Mouse (Mus musculus) lung, postnatal 0 days (tissue): ENCODE data around the gene Gm43951. TPM values are rescaled to one million over a fixed set of nuclear protein-coding genes. Genes with fewer than 3 reads are reported as not detected.

Source experiments
- ATAC-seq: fragments of 200-750 bp; cut with Nextera tagmentation; 2 replicates; pipeline ENCODE4 v1.8.0; 2017; ENCODE audit warnings: moderate library complexity
- DNase-seq: peaks from one replicate; pipeline ENCODE4 v3.0.0-alpha.2; 2016; ENCODE audit warnings: low spot score
- H3K27ac ChIP-seq: fragments of 300-500 bp; sonication (generic); 2 replicates; pipeline ENCODE4 v1.5.1; 2014; ENCODE audit warnings: antibody characterized with exemption, mild to moderate bottlenecking, low read length, mixed read lengths
- H3K27me3 ChIP-seq: fragments of 300-500 bp; sonication (generic); replicated peaks from 2 replicates; pipeline ENCODE4 v1.6.1; 2014; ENCODE audit warnings: low read length, mixed read lengths; ENCODE audit not compliant: insufficient read depth
- H3K36me3 ChIP-seq: fragments of 300-500 bp; sonication (generic); 2 replicates; pipeline ENCODE4 v1.6.1; 2014; ENCODE audit warnings: low read length, mixed read lengths; ENCODE audit not compliant: insufficient read depth
- H3K4me1 ChIP-seq: fragments of 300-500 bp; sonication (generic); 2 replicates; pipeline ENCODE4 v1.6.1; 2014; ENCODE audit warnings: antibody characterized with exemption, low read depth, low read length, mixed read lengths; ENCODE audit not compliant: insufficient read depth
- H3K4me2 ChIP-seq: fragments of 300-500 bp; sonication (generic); replicated peaks from 2 replicates; pipeline ENCODE4 v1.6.1; 2014; ENCODE audit warnings: low read depth, mild to moderate bottlenecking, low read length, moderate library complexity, mixed read lengths
- H3K4me3 ChIP-seq: fragments of 300-500 bp; sonication (generic); 2 replicates; pipeline ENCODE4 v1.5.1; 2014; ENCODE audit warnings: low read depth, low read length
- H3K9ac ChIP-seq: fragments of 300-500 bp; sonication (generic); replicated peaks from 2 replicates; pipeline ENCODE4 v1.6.1; 2014; ENCODE audit warnings: low read depth, mild to moderate bottlenecking
- H3K9me3 ChIP-seq: fragments of 300-500 bp; sonication (generic); 2 replicates; pipeline ENCODE4 v1.6.1; 2016; ENCODE audit warnings: low read length, mixed read lengths
- CTCF ChIP-seq: IDR thresholded peaks from 2 replicates; pipeline ENCODE4 v1.5.1; 2016; ENCODE audit warnings: antibody characterized with exemption, mild to moderate bottlenecking
- EP300 ChIP-seq: IDR thresholded peaks from 2 replicates; pipeline ENCODE4 v1.6.1; 2016; ENCODE audit warnings: antibody characterized with exemption, mild to moderate bottlenecking, control low read depth
- WGBS: fragments of 180-500 bp; shearing (Covaris S2); extraction: QIAGEN DNeasy Blood & Tissue Kit; methylation state at CpG from one replicate; pipeline ENCODE4 v1.1.7; 2014; 5-methylcytosine and 5-hydroxymethylcytosine counted together
- polyA plus RNA-seq: library from polyadenylated mRNA; unstranded; fragments of >200 nt; fragmentation: Nextera tagmentation; extraction: Ambion mirVana; gene quantifications from 2 replicates; pipeline ENCODE4 v1.2.1, GENCODE M21; 2015

Gm43951 gene
- 0.06 TPM in 1 of 2 replicates, not detected in the other for polyA plus RNA-seq

GRCm38 (mm10) chr11:72206341-72207203 is at the start of gene Gm43951:
TSS of gene Gm43951 (minus strand) at chr11:72206840.
- no peaks in the 10 kb centered on the region for H3K9me3 ChIP-seq
- H3K27me3 ChIP-seq = no peaks in the 10 kb centered on the region
- DNase-seq (peak; percentile 48), ATAC-seq (peak; percentile 50)
- H3K4me1 ChIP-seq = no peaks in the 10 kb centered on the region
- peak within 1 kb of the TSS; percentile 39 for H3K27ac ChIP-seq
- 1% methylated on average over 43 of the region's 43 CpGs for WGBS
- H3K4me3 ChIP-seq = peak within 1 kb of the TSS; percentile 87
- peak within 1 kb of the TSS; percentile 97 for H3K4me2 ChIP-seq
- TF ChIP-seq CTCF = peak; percentile 48
- no peak for TF ChIP-seq EP300
- peak within 1 kb of the TSS; percentile 61 for H3K9ac ChIP-seq
- H3K36me3 ChIP-seq = peaks cover 6% of the 10 kb centered on the region; the same call in 1 of the 2 replicates

- Histone ChIP-seq H3K4me3 (no peak overlapping the region), H3K27ac (no peak overlapping the region), H3K4me2 (no peak overlapping the region), H3K27me3 (no peaks in the 10 kb centered on the region), H3K4me1 (no peaks in the 10 kb centered on the region), H3K36me3 (no peaks in the 10 kb centered on the region), H3K9me3 (no peaks in the 10 kb centered on the region), H3K9ac (no peak overlapping the region)
- DNase-seq = no peak
- ATAC-seq = no peak
- 76% methylated on average over 2 of the region's 2 CpGs for WGBS
- TF ChIP-seq EP300 (no peak), CTCF (no peak)
Measured at GRCm38 (mm10) chr11:72256441-72256840, 49.8 kb upstream of the Gm43951 start.

- Histone ChIP-seq H3K4me2 (no peak overlapping the region), H3K9ac (no peak overlapping the region), H3K27me3 (no peaks in the 10 kb centered on the region), H3K9me3 (no peaks in the 10 kb centered on the region), H3K27ac (no peak overlapping the region), H3K4me1 (no peaks in the 10 kb centered on the region), H3K4me3 (no peak overlapping the region), H3K36me3 (no peaks in the 10 kb centered on the region)
- no peak for ATAC-seq
- TF ChIP-seq EP300 (no peak), CTCF (no peak)
- DNase-seq = no peak
- WGBS = 93% methylated on average over 4 of the region's 4 CpGs
Measured at GRCm38 (mm10) chr11:72255629-72256028, 49.0 kb upstream of the Gm43951 start.

GRCm38 (mm10) chr11:72245196-72245753 is 38.6 kb upstream of the Gm43951 start:
- Histone ChIP-seq H3K9me3 (no peaks in the 10 kb centered on the region), H3K4me1 (no peaks in the 10 kb centered on the region), H3K36me3 (no peaks in the 10 kb centered on the region), H3K4me3 (no peak overlapping the region), H3K27me3 (no peaks in the 10 kb centered on the region), H3K27ac (no peak overlapping the region), H3K9ac (no peak overlapping the region), H3K4me2 (no peak overlapping the region)
- 80% methylated on average over 8 of the region's 8 CpGs for WGBS
- ATAC-seq = no peak
- DNase-seq = no peak
- TF ChIP-seq EP300 = no peak
- no peak for TF ChIP-seq CTCF

- no peak overlapping the region for H3K4me2 ChIP-seq
- no peak overlapping the region for H3K9ac ChIP-seq
- no peaks in the 10 kb centered on the region for H3K36me3 ChIP-seq
- 57% methylated on average over 4 of the region's 4 CpGs for WGBS
- no peak overlapping the region for H3K27ac ChIP-seq
- H3K4me3 ChIP-seq = no peak overlapping the region
- DNase-seq = no peak
- H3K9me3 ChIP-seq = no peaks in the 10 kb centered on the region
- H3K4me1 ChIP-seq = no peaks in the 10 kb centered on the region
- H3K27me3 ChIP-seq = no peaks in the 10 kb centered on the region
- ATAC-seq = no peak
- TF ChIP-seq EP300 = no peak
- no peak for TF ChIP-seq CTCF
Measured at GRCm38 (mm10) chr11:72240062-72240860, 33.6 kb upstream of the Gm43951 start.

- ATAC-seq = no peak
- WGBS = 57% methylated on average over 5 of the region's 5 CpGs
- Histone ChIP-seq H3K4me1 (no peaks in the 10 kb centered on the region), H3K27me3 (no peaks in the 10 kb centered on the region), H3K27ac (no peak overlapping the region), H3K4me3 (no peak overlapping the region), H3K9me3 (no peaks in the 10 kb centered on the region), H3K9ac (no peak overlapping the region), H3K36me3 (no peaks in the 10 kb centered on the region), H3K4me2 (no peak overlapping the region)
- TF ChIP-seq EP300 (no peak), CTCF (no peak)
- no peak for DNase-seq
Measured at GRCm38 (mm10) chr11:72234013-72234412, 27.4 kb upstream of the Gm43951 start.
